8 mouse cellular contexts compared by ENCODE assay signal in the genomic region with DNA sequence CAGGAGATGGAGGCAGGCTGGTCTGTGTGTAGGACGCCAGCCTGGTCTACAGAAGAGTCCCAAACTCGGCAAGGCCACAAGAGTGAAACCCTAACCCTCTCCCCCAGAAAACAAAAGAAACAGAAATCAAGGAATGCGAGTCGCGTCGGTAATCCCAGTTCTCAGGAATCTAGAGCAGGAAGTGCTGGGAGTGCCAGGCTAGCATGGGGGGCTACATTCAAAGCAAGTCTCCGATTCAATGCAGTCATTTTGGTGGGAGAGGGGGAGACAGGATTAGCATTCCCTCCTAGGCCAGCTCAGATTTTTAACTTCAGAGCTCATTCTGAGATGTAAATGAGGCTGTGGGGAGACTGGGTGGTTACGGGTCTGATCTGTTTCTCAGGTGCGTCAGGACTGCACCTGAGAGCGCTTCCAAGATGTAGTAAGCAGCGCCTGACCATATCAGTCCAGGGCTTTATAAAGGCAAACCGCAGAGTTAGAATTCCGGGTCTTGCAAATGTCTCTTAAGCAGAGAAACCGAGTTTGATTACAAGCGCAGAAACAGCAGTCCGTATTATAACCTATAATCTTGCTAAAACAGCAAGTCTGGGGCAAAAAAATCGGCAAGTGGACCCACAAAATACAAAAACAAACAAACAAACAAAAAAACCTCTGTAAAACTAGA. TPM values are rescaled to one million over a fixed set of nuclear protein-coding genes. Genes with fewer than 3 reads are reported as not detected.
DNase-seq lines count a peak whose midpoint lies in the region; ATAC-seq lines count a peak whose summit lies in the region.

No protein-coding gene starts in this region.

- H3K9ac ChIP-seq in lung, embryonic 16.5 days (ENCODE audit: low read length): peak overlapping the region; percentile 93
- H3K9ac ChIP-seq in intestine, embryonic 15.5 days: peak overlapping the region; percentile 88
- H3K9ac ChIP-seq in neural tube, embryonic 15.5 days (replicated peaks): peak overlapping the region; percentile 89

- peak overlapping the region; percentile 59 for H3K27ac ChIP-seq in lung, embryonic 16.5 days (ENCODE audit: low read length)
- peak overlapping the region; percentile 88; the same call in 1 of the 2 replicates for H3K27ac ChIP-seq in intestine, embryonic 15.5 days
- H3K27ac ChIP-seq in neural tube, embryonic 15.5 days (replicated peaks): peak overlapping the region; percentile 89; the same call in 1 of the 2 replicates

- H3K4me1 ChIP-seq in lung, embryonic 16.5 days (replicated peaks; ENCODE audit: control insufficient read depth, insufficient read depth, low read length): peaks cover 35% of the 10 kb centered on the region
- peaks cover 42% of the 10 kb centered on the region for H3K4me1 ChIP-seq in intestine, embryonic 15.5 days (replicated peaks)
- H3K4me1 ChIP-seq in neural tube, embryonic 15.5 days: peaks cover 75% of the 10 kb centered on the region

- no peak for DNase-seq in lung, adult 18-20 months
- peak; percentile 39 for DNase-seq in embryo, embryonic 10.5 days (ENCODE audit: low spot score)
- DNase-seq in urinary bladder, postnatal 25 days (ENCODE audit: low spot score): no peak
- DNase-seq in MN1 (ENCODE audit: low spot score): no peak
- DNase-seq in kidney, postnatal 14 days: no peak

- peak overlapping the region; percentile 72 for H3K4me3 ChIP-seq in lung, embryonic 16.5 days (ENCODE audit: low read length)
- H3K4me3 ChIP-seq in intestine, embryonic 15.5 days (replicated peaks): peak overlapping the region; percentile 91
- H3K4me3 ChIP-seq in neural tube, embryonic 15.5 days (replicated peaks): peak overlapping the region; percentile 76

- peaks cover 12% of the 10 kb centered on the region for H3K36me3 ChIP-seq in lung, embryonic 16.5 days (ENCODE audit: control insufficient read depth, insufficient read depth, low read length)
- H3K36me3 ChIP-seq in intestine, embryonic 15.5 days: peaks cover 17% of the 10 kb centered on the region
- peaks cover 20% of the 10 kb centered on the region for H3K36me3 ChIP-seq in neural tube, embryonic 15.5 days

- no peaks in the 10 kb centered on the region for H3K27me3 ChIP-seq in lung, embryonic 16.5 days (ENCODE audit: control insufficient read depth, insufficient read depth, low read depth, low read length)
- no peaks in the 10 kb centered on the region for H3K27me3 ChIP-seq in intestine, embryonic 15.5 days (replicated peaks)
- no peaks in the 10 kb centered on the region for H3K27me3 ChIP-seq in neural tube, embryonic 15.5 days (replicated peaks)

- no peaks in the 10 kb centered on the region for H3K9me3 ChIP-seq in lung, embryonic 16.5 days (ENCODE audit: control insufficient read depth, low read length)
- no peaks in the 10 kb centered on the region for H3K9me3 ChIP-seq in intestine, embryonic 15.5 days
- no peaks in the 10 kb centered on the region for H3K9me3 ChIP-seq in neural tube, embryonic 15.5 days (replicated peaks)

- H3K4me2 ChIP-seq in lung, embryonic 16.5 days (ENCODE audit: low read depth, low read length): peak overlapping the region; percentile 96
- H3K4me2 ChIP-seq in intestine, embryonic 15.5 days (replicated peaks): peak overlapping the region; percentile 73
- H3K4me2 ChIP-seq in neural tube, embryonic 15.5 days: peak overlapping the region; percentile 84

- ATAC-seq in lung, embryonic 16.5 days (ENCODE audit: low read depth): no peak
- ATAC-seq in intestine, embryonic 15.5 days: no peak
- no peak for ATAC-seq in neural tube, embryonic 15.5 days (ENCODE audit: low FRiP score)

- WGBS in lung, embryonic 16.5 days: 3% methylated on average over 17 of the region's 17 CpGs
- WGBS in intestine, embryonic 15.5 days: 3% methylated on average over 17 of the region's 17 CpGs
- 2% methylated on average over 17 of the region's 17 CpGs for WGBS in neural tube, embryonic 15.5 days

RNA-seq across cellular contexts. Expression of a gene that starts 0.9 kb away (rescaled TPM):
- polyA plus RNA-seq in lung, embryonic 16.5 days (2015; fragmentation: Nextera tagmentation; extraction: Ambion mirVana): 2.5 and 3.2 TPM in 2 replicates
- polyA plus RNA-seq in intestine, embryonic 15.5 days (2015; fragmentation: Nextera tagmentation; extraction: Ambion mirVana): 2.0 and 2.2 TPM in 2 replicates
- polyA plus RNA-seq in neural tube, embryonic 15.5 days (2015; fragmentation: Nextera tagmentation; extraction: Ambion mirVana): 3.3 and 5.2 TPM in 2 replicates

RNA-seq across cellular contexts. Expression of a gene that starts 1.1 kb away (rescaled TPM):
- polyA plus RNA-seq in lung, embryonic 16.5 days (2015; fragmentation: Nextera tagmentation; extraction: Ambion mirVana): 1,058 and 1,114 TPM in 2 replicates
- polyA plus RNA-seq in intestine, embryonic 15.5 days (2015; fragmentation: Nextera tagmentation; extraction: Ambion mirVana): 1,472 and 1,529 TPM in 2 replicates
- polyA plus RNA-seq in neural tube, embryonic 15.5 days (2015; fragmentation: Nextera tagmentation; extraction: Ambion mirVana): 1,232 and 1,334 TPM in 2 replicates

RNA-seq across cellular contexts. Expression of a gene that starts 1.4 kb away (rescaled TPM):
- 237 and 248 TPM in 2 replicates for polyA plus RNA-seq in lung, embryonic 16.5 days (2015; fragmentation: Nextera tagmentation; extraction: Ambion mirVana)
- 235 and 246 TPM in 2 replicates for polyA plus RNA-seq in intestine, embryonic 15.5 days (2015; fragmentation: Nextera tagmentation; extraction: Ambion mirVana)
- 108 and 143 TPM in 2 replicates for polyA plus RNA-seq in neural tube, embryonic 15.5 days (2015; fragmentation: Nextera tagmentation; extraction: Ambion mirVana)

RNA-seq across cellular contexts. Expression of a gene that starts 19.5 kb away (rescaled TPM):
- 4.5 and 5.4 TPM in 2 replicates for polyA plus RNA-seq in lung, embryonic 16.5 days (2015; fragmentation: Nextera tagmentation; extraction: Ambion mirVana)
- polyA plus RNA-seq in intestine, embryonic 15.5 days (2015; fragmentation: Nextera tagmentation; extraction: Ambion mirVana): 1.3 and 2.5 TPM in 2 replicates
- 12.8 and 13.5 TPM in 2 replicates for polyA plus RNA-seq in neural tube, embryonic 15.5 days (2015; fragmentation: Nextera tagmentation; extraction: Ambion mirVana)
